Mouse (Mus musculus) myocyte (in vitro differentiated cells): ENCODE measurements around the gene Riox1.

Source experiments
- CEBPB ChIP-seq: IDR thresholded peaks from 2 replicates; pipeline ENCODE4 v1.6.1; 2011; ENCODE audit warnings: mild to moderate bottlenecking, moderate library complexity; ENCODE audit not compliant: poor library complexity, insufficient read depth, severe bottlenecking
- E2F4 ChIP-seq: IDR thresholded peaks from one replicate; pipeline ENCODE4 v1.6.1; 2011; ENCODE audit warnings: mild to moderate bottlenecking, control low read depth, moderate library complexity; ENCODE audit not compliant: insufficient read depth
- MAX ChIP-seq: IDR thresholded peaks from one replicate; pipeline ENCODE4 v1.6.1; 2011; ENCODE audit warnings: low read depth, mild to moderate bottlenecking, control low read depth
- MYOD1 ChIP-seq, 3 experiments: IDR thresholded peaks; one replicate each; pipeline ENCODE4 v1.6.1; 2011; ENCODE audit warnings: control low read depth in 2 of 3, low read depth in 2 of 3, mild to moderate bottlenecking in 2 of 3, moderate library complexity in 1 of 3; ENCODE audit not compliant: insufficient read length in 2 of 3, control insufficient read depth in 1 of 3
- POLR2A ChIP-seq: IDR thresholded peaks from one replicate; pipeline ENCODE4 v1.6.1; 2011; ENCODE audit warnings: low read depth, mild to moderate bottlenecking, control low read depth, moderate library complexity; ENCODE audit not compliant: insufficient read length
- POLR2AphosphoS2 ChIP-seq: IDR thresholded peaks from one replicate; pipeline ENCODE4 v1.6.1; 2011; ENCODE audit warnings: low read depth, control low read depth; ENCODE audit not compliant: insufficient read length
- SRF ChIP-seq: IDR thresholded peaks from one replicate; pipeline ENCODE4 v1.6.1; 2011; ENCODE audit warnings: low read depth; ENCODE audit not compliant: control insufficient read depth, insufficient read length
- TCF12 ChIP-seq: IDR thresholded peaks from one replicate; pipeline ENCODE4 v1.6.1; 2011; ENCODE audit warnings: mild to moderate bottlenecking, control low read depth; ENCODE audit not compliant: poor library complexity, insufficient read depth, severe bottlenecking
- TCF3 ChIP-seq: IDR thresholded peaks from one replicate; pipeline ENCODE4 v1.6.1; 2011; ENCODE audit warnings: low read depth, control low read depth; ENCODE audit not compliant: insufficient read length
- USF1 ChIP-seq: IDR thresholded peaks from one replicate; pipeline ENCODE4 v1.6.1; 2011; ENCODE audit warnings: low read depth, mild to moderate bottlenecking, control low read depth, moderate library complexity

DNA sequence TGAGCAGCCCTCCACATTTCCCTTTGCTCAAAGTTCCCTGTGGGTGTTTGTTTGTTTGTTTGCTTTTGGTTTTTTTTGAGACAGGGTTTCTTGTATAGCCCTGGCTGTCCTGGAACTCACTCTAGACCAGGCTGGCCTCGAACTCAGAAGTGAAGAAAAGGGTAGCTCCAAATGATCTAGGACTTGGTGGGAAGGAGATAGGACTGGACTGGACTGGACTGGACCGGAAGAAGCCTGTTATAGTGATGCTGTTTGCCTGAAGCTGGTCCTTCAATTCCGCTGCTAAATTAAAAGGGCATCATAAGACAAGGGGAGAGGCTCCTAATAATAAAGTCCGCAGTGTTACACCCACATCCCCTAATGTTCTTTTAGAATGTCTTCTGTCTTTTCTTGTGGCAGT, 38.1 kb downstream of the Riox1 start:
- TF ChIP-seq CEBPB (no peak), MAX (no peak), MYOD1 (IDR thresholded peaks at IDR 0.05; ENCODE audit: control insufficient read depth in 1 of 3, insufficient read length in 2 of 3, low read depth in 2 of 3) (no peak), POLR2A (no peak), TCF12 (no peak), TCF3 (no peak), USF1 (no peak), POLR2AphosphoS2 (no peak), SRF (no peak), E2F4 (no peak)
